Mouse (Mus musculus): ENCODE data around the gene Stau1. TPM values are rescaled to one million over a fixed set of nuclear protein-coding genes. Genes with fewer than 3 reads are reported as not detected.

Gene Stau1
- polyA plus RNA-seq, 1 experiment = 65.4 TPM

DNA sequence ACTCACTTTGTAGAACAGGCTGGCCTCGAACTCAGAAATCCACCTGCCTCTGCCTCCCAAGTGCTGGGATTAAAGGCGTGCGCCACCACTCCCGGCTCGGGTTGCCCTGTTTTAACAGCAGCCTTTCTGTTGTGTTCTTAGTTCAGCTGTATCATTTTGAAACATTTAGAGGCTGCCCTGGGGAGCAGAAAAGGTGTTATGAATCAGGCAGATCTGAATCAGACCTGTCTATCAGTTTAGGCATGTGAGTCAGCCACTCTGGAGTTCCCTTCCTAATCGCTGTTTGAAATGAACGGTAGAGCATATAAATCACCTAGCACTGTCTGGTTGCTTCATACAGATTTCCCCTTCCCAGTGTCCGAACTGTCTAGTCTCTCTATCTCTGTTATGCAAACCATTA is 85.6 kb downstream of the Stau1 start:
- Histone ChIP-seq H3K79me2 (ENCODE audit: control insufficient read depth, insufficient read depth) (peaks cover 92% of the 10 kb centered on the region), H3K36me3 (ENCODE audit: control insufficient read depth, insufficient read depth) (no peaks in the 10 kb centered on the region), H3K27me3 (ENCODE audit: control insufficient read depth, insufficient read depth, insufficient read length) (no peaks in the 10 kb centered on the region), H3K4me2 (ENCODE audit: low read depth) (no peak overlapping the region), H3ac (ENCODE audit: control insufficient read depth, insufficient read length) (no peak overlapping the region), H3K4me3 (no peak overlapping the region)
- TF ChIP-seq TCF12 (IDR thresholded peaks at IDR 0.05; ENCODE audit: insufficient read depth, poor library complexity, severe bottlenecking) = no peak
- no peak for TF ChIP-seq USF1 (IDR thresholded peaks at IDR 0.05; ENCODE audit: low read depth)
- TF ChIP-seq CEBPB (IDR thresholded peaks at IDR 0.05; ENCODE audit: insufficient read depth, poor library complexity, severe bottlenecking) = no peak
- no peak for TF ChIP-seq POLR2AphosphoS2 (IDR thresholded peaks at IDR 0.05; ENCODE audit: insufficient read length, low read depth)
- TF ChIP-seq MYOD1 (IDR thresholded peaks at IDR 0.05; ENCODE audit: control insufficient read depth in 1 of 3, insufficient read length in 2 of 3, low read depth in 2 of 3) = no peak
- TF ChIP-seq TCF3 (IDR thresholded peaks at IDR 0.05; ENCODE audit: insufficient read length, low read depth) = no peak
- TF ChIP-seq POLR2A (IDR thresholded peaks at IDR 0.05; ENCODE audit: insufficient read length, low read depth) = no peak
- no peak for TF ChIP-seq REST (IDR thresholded peaks at IDR 0.05; ENCODE audit: insufficient read depth, insufficient read length)
- no peak for TF ChIP-seq MAX (IDR thresholded peaks at IDR 0.05; ENCODE audit: low read depth)
- TF ChIP-seq MYOG (IDR thresholded peaks at IDR 0.05; ENCODE audit: control insufficient read depth in 1 of 3, insufficient read depth in 1 of 3, insufficient read length in 2 of 3, low read depth in 2 of 3) = no peak
- TF ChIP-seq E2F4 (IDR thresholded peaks at IDR 0.05; ENCODE audit: insufficient read depth) = no peak
- no peak for TF ChIP-seq SRF (IDR thresholded peaks at IDR 0.05; ENCODE audit: control insufficient read depth, insufficient read length, low read depth)

DNA sequence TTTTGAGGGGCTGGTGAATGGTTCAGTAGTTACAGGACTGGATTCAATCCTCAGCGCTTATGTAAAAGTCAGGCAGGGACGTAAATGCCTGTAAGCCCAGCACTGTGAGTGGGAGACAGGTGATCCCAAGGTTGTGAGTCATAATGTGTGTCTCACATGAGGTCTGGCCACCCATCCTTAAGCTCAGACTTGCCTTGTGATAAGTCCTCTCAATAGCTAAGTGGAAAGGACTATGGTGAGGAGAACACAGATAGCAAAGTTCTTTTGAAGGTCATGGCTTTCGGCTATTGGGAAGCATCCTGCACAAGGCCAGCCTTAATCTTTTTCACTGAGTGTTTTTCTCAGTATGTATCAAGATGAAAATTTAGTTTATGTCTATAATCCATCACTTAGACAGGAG is 86.4 kb downstream of the Stau1 start:
- no peaks in the 10 kb centered on the region for H3K36me3 ChIP-seq (ENCODE audit: control insufficient read depth, insufficient read depth)
- no peak overlapping the region for H3K4me3 ChIP-seq
- H3K27me3 ChIP-seq (ENCODE audit: control insufficient read depth, insufficient read depth, insufficient read length) = no peaks in the 10 kb centered on the region
- peaks cover 84% of the 10 kb centered on the region for H3K79me2 ChIP-seq (ENCODE audit: control insufficient read depth, insufficient read depth)
- no peak overlapping the region for H3K4me2 ChIP-seq (ENCODE audit: low read depth)
- TF ChIP-seq USF1 (IDR thresholded peaks at IDR 0.05; ENCODE audit: low read depth) (no peak), TCF3 (IDR thresholded peaks at IDR 0.05; ENCODE audit: insufficient read length, low read depth) (no peak), POLR2A (IDR thresholded peaks at IDR 0.05; ENCODE audit: insufficient read length, low read depth) (no peak), REST (IDR thresholded peaks at IDR 0.05; ENCODE audit: insufficient read depth, insufficient read length) (no peak), MYOG (IDR thresholded peaks at IDR 0.05; ENCODE audit: control insufficient read depth in 1 of 3, insufficient read depth in 1 of 3, insufficient read length in 2 of 3, low read depth in 2 of 3) (no peak), TCF12 (IDR thresholded peaks at IDR 0.05; ENCODE audit: insufficient read depth, poor library complexity, severe bottlenecking) (no peak), MAX (IDR thresholded peaks at IDR 0.05; ENCODE audit: low read depth) (no peak), MYOD1 (IDR thresholded peaks at IDR 0.05; ENCODE audit: control insufficient read depth in 1 of 3, insufficient read length in 2 of 3, low read depth in 2 of 3) (no peak), POLR2AphosphoS2 (IDR thresholded peaks at IDR 0.05; ENCODE audit: insufficient read length, low read depth) (no peak), E2F4 (IDR thresholded peaks at IDR 0.05; ENCODE audit: insufficient read depth) (no peak), CEBPB (IDR thresholded peaks at IDR 0.05; ENCODE audit: insufficient read depth, poor library complexity, severe bottlenecking) (no peak), SRF (IDR thresholded peaks at IDR 0.05; ENCODE audit: control insufficient read depth, insufficient read length, low read depth) (no peak)
- H3ac ChIP-seq (ENCODE audit: control insufficient read depth, insufficient read length) = no peak overlapping the region

DNA sequence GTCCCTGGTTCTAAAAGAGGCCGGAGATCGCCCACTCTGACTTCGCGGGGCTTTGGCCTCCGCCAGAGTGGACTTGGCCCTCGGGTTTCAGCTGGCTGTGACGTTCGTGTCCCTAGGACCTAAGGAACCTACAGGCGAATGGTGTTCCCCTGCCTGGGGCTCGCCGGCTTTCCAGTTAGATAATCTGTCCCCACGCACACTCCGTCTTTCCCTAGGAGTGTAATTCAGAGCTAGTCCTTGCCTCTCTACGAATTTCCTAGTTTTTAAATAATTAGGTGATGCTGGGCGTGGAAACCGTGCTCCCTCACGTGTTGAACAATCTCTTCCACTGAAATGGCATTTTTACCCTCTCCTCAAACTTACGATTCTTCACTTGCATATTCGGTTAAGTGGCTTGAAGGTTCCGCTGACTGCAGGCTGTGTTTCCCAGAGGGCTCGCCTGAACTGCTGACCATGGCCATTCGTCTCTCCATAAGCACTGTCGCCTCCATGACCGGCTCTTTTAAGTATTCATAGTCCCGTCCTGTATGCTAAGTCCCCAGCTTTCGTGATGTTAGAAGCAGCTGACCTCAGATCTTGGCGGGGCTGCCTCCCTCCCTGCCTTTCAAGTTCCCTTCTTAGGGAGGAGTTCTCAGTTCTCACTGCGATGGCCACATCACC is 89.4 kb downstream of the Stau1 start:
- no peaks in the 10 kb centered on the region for H3K27me3 ChIP-seq (ENCODE audit: control insufficient read depth, insufficient read depth, insufficient read length)
- peak overlapping the region; percentile 56 for H3ac ChIP-seq (ENCODE audit: control insufficient read depth, insufficient read length)
- no peaks in the 10 kb centered on the region for H3K36me3 ChIP-seq (ENCODE audit: control insufficient read depth, insufficient read depth)
- H3K4me2 ChIP-seq (ENCODE audit: low read depth) = peak overlapping the region; percentile 73
- TF ChIP-seq MYOG (IDR thresholded peaks at IDR 0.05; ENCODE audit: control insufficient read depth in 1 of 3, insufficient read depth in 1 of 3, insufficient read length in 2 of 3, low read depth in 2 of 3) (peak in 1 of 3 experiments; percentile 0), TCF3 (IDR thresholded peaks at IDR 0.05; ENCODE audit: insufficient read length, low read depth) (no peak)
- H3K79me2 ChIP-seq (ENCODE audit: control insufficient read depth, insufficient read depth) = peaks cover 54% of the 10 kb centered on the region
- peak overlapping the region; percentile 69 for H3K4me3 ChIP-seq

GRCm38 (mm10) chr2:166905711-166906522 is 90.2 kb downstream of the Stau1 start, which contains the start of gene Cse1l:
Gene Cse1l (plus strand): TSS chr2:166906040.
- no peak for TF ChIP-seq MAX (IDR thresholded peaks at IDR 0.05; ENCODE audit: low read depth)
- TF ChIP-seq USF1 (IDR thresholded peaks at IDR 0.05; ENCODE audit: low read depth) = no peak
- TF ChIP-seq MYOG (IDR thresholded peaks at IDR 0.05; ENCODE audit: control insufficient read depth in 1 of 3, insufficient read depth in 1 of 3, insufficient read length in 2 of 3, low read depth in 2 of 3) = peak in 1 of 3 experiments; percentile 1
- no peak for TF ChIP-seq CEBPB (IDR thresholded peaks at IDR 0.05; ENCODE audit: insufficient read depth, poor library complexity, severe bottlenecking)
- TF ChIP-seq TCF12 (IDR thresholded peaks at IDR 0.05; ENCODE audit: insufficient read depth, poor library complexity, severe bottlenecking) = no peak
- TF ChIP-seq MYOD1 (IDR thresholded peaks at IDR 0.05; ENCODE audit: control insufficient read depth in 1 of 3, insufficient read length in 2 of 3, low read depth in 2 of 3) = peak in 1 of 3 experiments; percentile 1
- TF ChIP-seq POLR2AphosphoS2 (IDR thresholded peaks at IDR 0.05; ENCODE audit: insufficient read length, low read depth) = peak; percentile 90
- peak; percentile 71 for TF ChIP-seq SRF (IDR thresholded peaks at IDR 0.05; ENCODE audit: control insufficient read depth, insufficient read length, low read depth)
- no peak for TF ChIP-seq REST (IDR thresholded peaks at IDR 0.05; ENCODE audit: insufficient read depth, insufficient read length)
- TF ChIP-seq E2F4 (IDR thresholded peaks at IDR 0.05; ENCODE audit: insufficient read depth) = peak; percentile 88
- TF ChIP-seq TCF3 (IDR thresholded peaks at IDR 0.05; ENCODE audit: insufficient read length, low read depth) = no peak
- TF ChIP-seq POLR2A (IDR thresholded peaks at IDR 0.05; ENCODE audit: insufficient read length, low read depth) = peak; percentile 98
- H3K4me3 ChIP-seq = peak within 1 kb of the TSS; percentile 69
- no peaks in the 10 kb centered on the region for H3K27me3 ChIP-seq (ENCODE audit: control insufficient read depth, insufficient read depth, insufficient read length)
- H3K79me2 ChIP-seq (ENCODE audit: control insufficient read depth, insufficient read depth) = peaks cover 46% of the 10 kb centered on the region
- peak within 1 kb of the TSS; percentile 56 for H3ac ChIP-seq (ENCODE audit: control insufficient read depth, insufficient read length)
- H3K4me2 ChIP-seq (ENCODE audit: low read depth) = peak within 1 kb of the TSS; percentile 73
- no peaks in the 10 kb centered on the region for H3K36me3 ChIP-seq (ENCODE audit: control insufficient read depth, insufficient read depth)

Data from myocyte (in vitro differentiated cells).